Mouse (Mus musculus): ENCODE data around the gene Enox1.

DNA sequence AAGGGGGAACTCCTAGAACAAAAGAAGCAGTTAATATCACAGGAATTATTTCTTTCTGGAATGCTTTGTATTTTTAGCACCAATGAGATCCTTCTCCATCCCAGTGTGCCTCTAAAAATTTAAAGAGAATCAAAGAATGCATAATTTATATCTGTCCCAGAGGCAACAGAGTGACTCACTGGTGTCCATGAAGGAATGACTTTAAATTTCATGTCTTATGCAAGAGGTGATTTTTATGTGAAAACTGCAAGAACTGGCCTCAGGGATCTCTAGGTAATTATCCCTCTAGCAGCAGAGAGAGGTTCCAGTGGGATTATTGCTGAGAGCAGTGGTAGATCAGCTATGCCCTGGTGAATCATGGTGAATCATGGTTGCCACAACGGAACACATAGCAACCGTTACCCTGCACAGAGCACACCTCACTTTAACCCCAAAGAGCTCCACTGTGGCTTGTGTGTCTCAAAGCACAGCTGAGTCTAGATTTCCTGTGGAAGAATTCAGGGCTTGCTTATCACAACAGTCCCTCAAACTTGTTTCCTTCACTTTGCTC, 195.3 kb downstream of the Enox1 start:
- TF ChIP-seq CTCF (IDR thresholded peaks at IDR 0.05; ENCODE audit: low read depth, low read length) (no peak), POLR2A (IDR thresholded peaks at IDR 0.05; ENCODE audit: borderline replicate concordance, low read depth, low read length) (no peak)
